21 mouse cellular contexts compared by ENCODE assay signal in genomic region chr15:97206506-97206905, GRCm38 (mm10). TPM values are rescaled to one million over a fixed set of nuclear protein-coding genes. Genes with fewer than 3 reads are reported as not detected.
DNase-seq lines count a peak whose midpoint lies in the region; ATAC-seq and TF ChIP-seq lines count a peak whose summit lies in the region.
"Had no signal": no experiment of that assay in that cellular context is flagged by ENCODE, and none has a peak within 500 bp of the region (broad histone marks: within the 10 kb centered on the region; RNA-seq: fewer than 3 reads in every experiment).

No protein-coding gene starts in this region.

- no peaks in the 10 kb centered on the region for H3K4me1 ChIP-seq in hindbrain, postnatal 0 days (ENCODE audit: insufficient read depth, low read length)
- H3K4me1 ChIP-seq in hindbrain, embryonic 16.5 days (ENCODE audit: control insufficient read depth, insufficient read depth, low read depth, low read length) = no peaks in the 10 kb centered on the region
- H3K4me1 ChIP-seq in MEL (ENCODE audit: control insufficient read depth in 1 of 2, insufficient read depth in 2 of 2, low read length in 2 of 2) = no peaks in the 10 kb centered on the region
- no peaks in the 10 kb centered on the region for H3K4me1 ChIP-seq in embryonic facial prominence, embryonic 10.5 days
- H3K4me1 ChIP-seq: forebrain, embryonic 12.5 days; intestine, embryonic 15.5 days; kidney, embryonic 15.5 days; limb, embryonic 15.5 days; neural tube, embryonic 12.5 days had no signal

- ATAC-seq in hindbrain, postnatal 0 days = no peak
- ATAC-seq in hindbrain, embryonic 16.5 days = no peak
- ATAC-seq in cerebellum, adult (ENCODE audit: insufficient number of reproducible peaks, low FRiP score, low TSS enrichment) = no peak
- ATAC-seq: intestine, embryonic 15.5 days had no signal

- no peak overlapping the region for H3K4me2 ChIP-seq in hindbrain, postnatal 0 days (ENCODE audit: low read depth, low read length)
- H3K4me2 ChIP-seq in hindbrain, embryonic 16.5 days (ENCODE audit: low read length) = no peak overlapping the region
- H3K4me2 ChIP-seq: forebrain, embryonic 12.5 days; heart, embryonic 11.5 days; intestine, embryonic 15.5 days; kidney, embryonic 15.5 days; limb, embryonic 15.5 days; lung, embryonic 14.5 days; neural tube, embryonic 12.5 days had no signal

- TF ChIP-seq EP300 in MEL (IDR thresholded peaks at IDR 0.05; ENCODE audit: low read depth in 1 of 2, low read length in 2 of 2) = no peak

- H3K36me3 ChIP-seq in hindbrain, postnatal 0 days (ENCODE audit: insufficient read depth, low read length) = no peaks in the 10 kb centered on the region
- no peaks in the 10 kb centered on the region for H3K36me3 ChIP-seq in hindbrain, embryonic 16.5 days (ENCODE audit: control insufficient read depth, insufficient read depth, low read length)
- H3K36me3 ChIP-seq in MEL (ENCODE audit: control insufficient read depth in 1 of 2, insufficient read depth in 2 of 2, low read length in 2 of 2) = no peaks in the 10 kb centered on the region
- no peaks in the 10 kb centered on the region for H3K36me3 ChIP-seq in embryonic facial prominence, embryonic 10.5 days (replicated peaks)
- H3K36me3 ChIP-seq: forebrain, embryonic 12.5 days; intestine, embryonic 15.5 days; kidney, embryonic 15.5 days; limb, embryonic 15.5 days; neural tube, embryonic 12.5 days had no signal

- no peaks in the 10 kb centered on the region for H3K79me2 ChIP-seq in MEL (ENCODE audit: control insufficient read depth, insufficient read depth, low read length, poor library complexity)

- no peak overlapping the region for H3K4me3 ChIP-seq in hindbrain, postnatal 0 days (ENCODE audit: low read length)
- H3K4me3 ChIP-seq in hindbrain, embryonic 16.5 days (ENCODE audit: low read length) = no peak overlapping the region
- H3K4me3 ChIP-seq in MEL (ENCODE audit: control insufficient read depth in 1 of 2, insufficient read depth in 1 of 2, low read depth in 2 of 2, low read length in 2 of 2) = no peak overlapping the region
- no peak overlapping the region for H3K4me3 ChIP-seq in embryonic facial prominence, embryonic 10.5 days
- H3K4me3 ChIP-seq: forebrain, embryonic 12.5 days; gastrocnemius, adult 2 months; intestine, embryonic 15.5 days; kidney, embryonic 15.5 days; limb, embryonic 15.5 days; neural tube, embryonic 12.5 days had no signal

- no peak for TF ChIP-seq POLR2A in MEL (IDR thresholded peaks at IDR 0.05; ENCODE audit: control insufficient read depth in 1 of 2, insufficient read depth in 1 of 2, low read depth in 1 of 2, low read length in 2 of 2, poor library complexity in 1 of 2)

- TF ChIP-seq CTCF in hindbrain, postnatal 0 days (IDR thresholded peaks at IDR 0.05; ENCODE audit: low read depth) = 0 out of 2 replicates have a peak, but pooled peaks have one; percentile 7
- TF ChIP-seq CTCF in MEL (IDR thresholded peaks at IDR 0.05 in 2 of 3, conservative IDR thresholded peaks at IDR 0.05 in 1 of 3; ENCODE audit: control insufficient read depth in 1 of 3, insufficient read depth in 1 of 3, low read depth in 2 of 3, low read length in 3 of 3, poor library complexity in 1 of 3, severe bottlenecking in 1 of 3) = peak; percentile 1 to 43 (median 22); a peak in 3 of 6 replicates

- H3K9ac ChIP-seq in hindbrain, postnatal 0 days (replicated peaks; ENCODE audit: low read length) = no peak overlapping the region
- no peak overlapping the region for H3K9ac ChIP-seq in hindbrain, embryonic 16.5 days (ENCODE audit: low read depth, low read length)
- H3K9ac ChIP-seq in MEL (ENCODE audit: control insufficient read depth, low read depth, low read length, poor library complexity, severe bottlenecking) = no peak overlapping the region
- H3K9ac ChIP-seq: forebrain, embryonic 12.5 days; intestine, embryonic 15.5 days; kidney, embryonic 15.5 days; limb, embryonic 15.5 days; lung, embryonic 14.5 days; neural tube, embryonic 12.5 days had no signal

- H3K27me3 ChIP-seq in hindbrain, postnatal 0 days (ENCODE audit: insufficient read depth, low read length) = no peaks in the 10 kb centered on the region
- H3K27me3 ChIP-seq in hindbrain, embryonic 16.5 days (replicated peaks; ENCODE audit: control insufficient read depth, insufficient read depth, low read length) = no peaks in the 10 kb centered on the region
- H3K27me3 ChIP-seq in MEL (ENCODE audit: control insufficient read depth in 1 of 2, insufficient read depth in 2 of 2, low read length in 2 of 2) = peaks cover 2 to 7% of the 10 kb centered on the region in 2 experiments; a peak in 3 of 4 replicates
- H3K27me3 ChIP-seq in embryonic facial prominence, embryonic 10.5 days (replicated peaks; ENCODE audit: low read depth, poor library complexity, severe bottlenecking) = no peaks in the 10 kb centered on the region
- H3K27me3 ChIP-seq: forebrain, embryonic 12.5 days; intestine, embryonic 15.5 days; kidney, embryonic 15.5 days; limb, embryonic 15.5 days; neural tube, embryonic 12.5 days had no signal

- DNase-seq in hindbrain, postnatal 0 days (ENCODE audit: low spot score) = no peak
- peak; percentile 45 for DNase-seq in 416B (ENCODE audit: low read depth)
- peak; percentile 19 for DNase-seq in MEL (ENCODE audit: low read depth, low spot score)
- DNase-seq in naive thymus-derived CD4-positive, alpha-beta T cell, adult 2 months (ENCODE audit: low read depth) = peak; percentile 14
- DNase-seq in embryonic facial prominence, embryonic 10.5 days (ENCODE audit: low spot score) = no peak
- no peak for DNase-seq in layer of hippocampus, postnatal 25 days (ENCODE audit: extremely low spot score in 1 of 2, low spot score in 1 of 2)
- DNase-seq: adrenal gland, postnatal 36 days; cerebellum, adult 8-10 months; gastrocnemius, adult 2 months; heart, postnatal 10 days; lung, embryonic 14.5 days; lung, postnatal 36 days; thymus, postnatal 4 days had no signal

- 94% methylated on average over 8 of the region's 8 CpGs for WGBS in hindbrain, postnatal 0 days
- WGBS in hindbrain, embryonic 16.5 days = 96% methylated on average over 8 of the region's 8 CpGs
- 95% methylated on average over 8 of the region's 8 CpGs for WGBS in embryonic facial prominence, embryonic 10.5 days

- H3K27ac ChIP-seq in hindbrain, postnatal 0 days = no peak overlapping the region
- H3K27ac ChIP-seq in hindbrain, embryonic 16.5 days (ENCODE audit: low read depth, low read length) = no peak overlapping the region
- H3K27ac ChIP-seq in MEL (ENCODE audit: control insufficient read depth, low read depth, low read length) = no peak overlapping the region
- no peak overlapping the region for H3K27ac ChIP-seq in embryonic facial prominence, embryonic 10.5 days (replicated peaks)
- H3K27ac ChIP-seq: forebrain, embryonic 12.5 days; gastrocnemius, adult 2 months; intestine, embryonic 15.5 days; kidney, embryonic 15.5 days; limb, embryonic 15.5 days; neural tube, embryonic 12.5 days had no signal

- H3K9me3 ChIP-seq in hindbrain, postnatal 0 days (ENCODE audit: low read length) = no peaks in the 10 kb centered on the region; the same call in 1 of the 2 replicates
- H3K9me3 ChIP-seq in hindbrain, embryonic 16.5 days (ENCODE audit: control insufficient read depth, low read length) = no peaks in the 10 kb centered on the region
- H3K9me3 ChIP-seq in MEL (replicated peaks; ENCODE audit: insufficient read depth, low read length) = no peaks in the 10 kb centered on the region
- H3K9me3 ChIP-seq in embryonic facial prominence, embryonic 10.5 days = no peaks in the 10 kb centered on the region
- H3K9me3 ChIP-seq: forebrain, embryonic 12.5 days; intestine, embryonic 15.5 days; kidney, embryonic 15.5 days; limb, embryonic 15.5 days; neural tube, embryonic 12.5 days had no signal

- TF ChIP-seq RAD21 in MEL (IDR thresholded peaks at IDR 0.05; ENCODE audit: low read depth, low read length) = no peak

TF ChIP-seq in MEL, 35 proteins besides CTCF, POLR2A, EP300 and RAD21:
- no peak for TF ChIP-seq SMC3 (IDR thresholded peaks at IDR 0.05; ENCODE audit: low read depth, low read length)
- no peak for TF ChIP-seq ELF1 (IDR thresholded peaks at IDR 0.05; ENCODE audit: low read depth, low read length)
- no peak for TF ChIP-seq BHLHE40 (IDR thresholded peaks at IDR 0.05; ENCODE audit: borderline replicate concordance, low read depth, low read length)
TF ChIP-seq in MEL: peak in this region for 0.

RNA-seq across cellular contexts. Expression of gene Pced1b, which starts 40.4 kb away (rescaled TPM):
- 2.7 and 6.7 TPM in 2 replicates for total RNA-seq in hindbrain, postnatal 0 days (2014; rRNA removed)
- 4.7 and 5.0 TPM in 2 replicates for polyA plus RNA-seq in hindbrain, postnatal 0 days (2015; fragmentation: Nextera tagmentation; extraction: Ambion mirVana)
- polyA plus RNA-seq in hindbrain, embryonic 16.5 days (2015; fragmentation: Nextera tagmentation; extraction: Ambion mirVana) = 4.5 and 4.9 TPM in 2 replicates
- 6.6 and 9.7 TPM in 2 replicates for total RNA-seq in MEL (2012; rRNA removed)
- 10 to 100 TPM in 1 of 2 experiments, not detected in 1; 36.5 TPM for polyA plus RNA-seq in MEL (2012; ENCODE audit: insufficient read depth in 1 of 2, insufficient read length in 2 of 2, low read depth in 1 of 2, low replicate concordance in 2 of 2, missing spikeins in 1 of 2)
- 2.3 and 4.3 TPM in 2 replicates for polyA plus RNA-seq in embryonic facial prominence, embryonic 10.5 days (2016; fragmentation: Nextera tagmentation; extraction: Ambion mirVana)
- total RNA-seq in layer of hippocampus, postnatal 25 days (2021) = 1 to 10 TPM; 9.3 to 9.6 TPM

RNA-seq across cellular contexts. Expression of gene Amigo2, which starts 40.6 kb away (rescaled TPM):
- total RNA-seq in hindbrain, postnatal 0 days (2014; rRNA removed) = 13.2 and 15.5 TPM in 2 replicates
- polyA plus RNA-seq in hindbrain, postnatal 0 days (2015; fragmentation: Nextera tagmentation; extraction: Ambion mirVana) = 10.4 and 10.5 TPM in 2 replicates
- 10.8 and 11.3 TPM in 2 replicates for polyA plus RNA-seq in hindbrain, embryonic 16.5 days (2015; fragmentation: Nextera tagmentation; extraction: Ambion mirVana)
- not detected in 2 replicates for total RNA-seq in MEL (2012; rRNA removed)
- not detected for polyA plus RNA-seq in MEL (2012; ENCODE audit: insufficient read depth in 1 of 2, insufficient read length in 2 of 2, low read depth in 1 of 2, low replicate concordance in 2 of 2, missing spikeins in 1 of 2)
- polyA plus RNA-seq in embryonic facial prominence, embryonic 10.5 days (2016; fragmentation: Nextera tagmentation; extraction: Ambion mirVana) = 3.3 and 3.9 TPM in 2 replicates
- total RNA-seq in layer of hippocampus, postnatal 25 days (2021) = 10 to 100 TPM; 19.5 to 21.0 TPM

Comparison
In these comparisons a context has a peak if more than half of its experiments do, and no peak if none do; other contexts are left out.
1. DNase-seq: peak in 416B (single experiment), MEL (single experiment) and naive thymus-derived CD4-positive, alpha-beta T cell, adult 2 months (single experiment); none in hindbrain, postnatal 0 days (single experiment), embryonic facial prominence, embryonic 10.5 days (single experiment) and layer of hippocampus, postnatal 25 days (0 of 2).